Mouse (Mus musculus): ENCODE measurements at regions not wholly inside any gene's neighbourhood (a gene's known extent, or its start where the extent isn't known, plus 50 kb on each side); places are given as distances from the start of the nearest gene placed in this dataset.

- 77% methylated on average over 1 of the region's 1 CpGs for WGBS
- no peaks in the 10 kb centered on the region for H3K4me1 ChIP-seq (ENCODE audit: control insufficient read depth, insufficient read depth, low read length)
- no peak for ATAC-seq (ENCODE audit: insufficient read depth, low FRiP score)
- no peak overlapping the region for H3K9ac ChIP-seq (ENCODE audit: low read length)
- no peaks in the 10 kb centered on the region for H3K9me3 ChIP-seq (replicated peaks; ENCODE audit: control insufficient read depth, low read length)
- no peak overlapping the region for H3K27ac ChIP-seq (ENCODE audit: low read length)
- no peaks in the 10 kb centered on the region for H3K27me3 ChIP-seq (ENCODE audit: control insufficient read depth, insufficient read depth, low read length)
- H3K4me2 ChIP-seq (ENCODE audit: low read depth, low read length) = no peak overlapping the region
- H3K36me3 ChIP-seq (ENCODE audit: control insufficient read depth, insufficient read depth, low read length) = no peaks in the 10 kb centered on the region
- H3K4me3 ChIP-seq (replicated peaks; ENCODE audit: low read length) = no peak overlapping the region
These were observed 55.0 kb downstream of the Zfp648 start for GRCm38 (mm10) chr1:154255971-154256370.

DNA sequence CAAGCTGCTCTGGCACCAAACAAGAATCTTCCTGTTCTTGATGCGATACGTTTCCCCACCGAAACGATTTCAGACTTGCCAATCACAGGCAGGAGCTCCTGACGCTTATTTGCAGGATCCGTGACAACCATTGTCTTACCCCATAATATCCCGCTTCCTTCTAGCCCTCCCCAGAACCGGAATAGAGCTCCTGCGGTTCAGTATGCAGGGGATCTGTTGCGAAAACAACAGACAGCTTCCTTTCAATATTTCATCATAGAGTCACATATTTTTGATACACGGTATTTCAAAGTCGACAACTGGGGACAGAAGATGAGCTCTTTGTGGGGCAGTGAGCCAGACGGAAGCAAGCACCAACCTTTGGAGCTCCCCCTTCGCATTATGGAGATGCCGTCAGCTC lies 55.8 kb downstream of the Zfp648 start:
- Histone ChIP-seq H3K27ac (ENCODE audit: low read length) (no peak overlapping the region), H3K9me3 (replicated peaks; ENCODE audit: control insufficient read depth, low read length) (no peaks in the 10 kb centered on the region), H3K4me3 (replicated peaks; ENCODE audit: low read length) (no peak overlapping the region), H3K4me2 (ENCODE audit: low read depth, low read length) (no peak overlapping the region), H3K4me1 (ENCODE audit: control insufficient read depth, insufficient read depth, low read length) (no peaks in the 10 kb centered on the region), H3K9ac (ENCODE audit: low read length) (no peak overlapping the region), H3K36me3 (ENCODE audit: control insufficient read depth, insufficient read depth, low read length) (no peaks in the 10 kb centered on the region), H3K27me3 (ENCODE audit: control insufficient read depth, insufficient read depth, low read length) (no peaks in the 10 kb centered on the region)
- WGBS = 79% methylated on average over 15 of the region's 15 CpGs
- ATAC-seq (ENCODE audit: insufficient read depth, low FRiP score) = no peak

GRCm38 (mm10) chr1:154258511-154258910 lies 57.5 kb downstream of the Zfp648 start:
- Histone ChIP-seq H3K4me2 (ENCODE audit: low read depth, low read length) (no peak overlapping the region), H3K36me3 (ENCODE audit: control insufficient read depth, insufficient read depth, low read length) (no peaks in the 10 kb centered on the region), H3K4me3 (replicated peaks; ENCODE audit: low read length) (no peak overlapping the region), H3K27ac (ENCODE audit: low read length) (no peak overlapping the region), H3K27me3 (ENCODE audit: control insufficient read depth, insufficient read depth, low read length) (no peaks in the 10 kb centered on the region), H3K4me1 (ENCODE audit: control insufficient read depth, insufficient read depth, low read length) (no peaks in the 10 kb centered on the region), H3K9me3 (replicated peaks; ENCODE audit: control insufficient read depth, low read length) (no peaks in the 10 kb centered on the region), H3K9ac (ENCODE audit: low read length) (no peak overlapping the region)
- ATAC-seq (ENCODE audit: insufficient read depth, low FRiP score) = no peak; the same call in 1 of the 2 replicates
- 56% methylated on average over 3 of the region's 3 CpGs for WGBS

GRCm38 (mm10) chr1:154260393-154260792 lies 59.4 kb downstream of the Zfp648 start:
- WGBS = 80% methylated on average over 5 of the region's 5 CpGs
- H3K4me2 ChIP-seq (ENCODE audit: low read depth, low read length) = no peak overlapping the region
- no peak overlapping the region for H3K9ac ChIP-seq (ENCODE audit: low read length)
- no peak for ATAC-seq (ENCODE audit: insufficient read depth, low FRiP score)
- H3K4me1 ChIP-seq (ENCODE audit: control insufficient read depth, insufficient read depth, low read length) = no peaks in the 10 kb centered on the region
- H3K27ac ChIP-seq (ENCODE audit: low read length) = no peak overlapping the region
- H3K9me3 ChIP-seq (replicated peaks; ENCODE audit: control insufficient read depth, low read length) = no peaks in the 10 kb centered on the region
- H3K27me3 ChIP-seq (ENCODE audit: control insufficient read depth, insufficient read depth, low read length) = no peaks in the 10 kb centered on the region
- H3K36me3 ChIP-seq (ENCODE audit: control insufficient read depth, insufficient read depth, low read length) = no peaks in the 10 kb centered on the region
- no peak overlapping the region for H3K4me3 ChIP-seq (replicated peaks; ENCODE audit: low read length)

DNA sequence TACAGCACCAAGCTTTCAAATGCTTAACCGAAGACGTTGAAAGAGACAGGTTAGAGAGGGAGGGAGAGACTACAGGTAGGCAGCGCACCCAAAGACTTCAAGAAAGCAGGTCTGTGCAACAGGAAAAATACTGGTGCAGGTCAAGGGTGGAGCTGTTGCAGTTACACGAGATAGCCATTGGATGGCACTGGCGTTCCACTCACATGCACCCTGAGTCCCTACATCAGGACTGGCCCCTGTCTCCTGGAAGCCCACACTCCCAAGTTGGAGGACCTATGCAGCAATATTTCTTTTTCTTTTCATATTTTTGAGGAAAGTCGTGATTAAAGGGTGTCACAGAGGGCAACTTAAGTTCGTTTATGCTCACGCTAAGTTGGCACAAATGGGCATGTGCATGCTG lies 80.5 kb downstream of the Zfp648 start:
- no peaks in the 10 kb centered on the region for H3K9me3 ChIP-seq (replicated peaks; ENCODE audit: control insufficient read depth, low read length)
- no peaks in the 10 kb centered on the region for H3K4me1 ChIP-seq (ENCODE audit: control insufficient read depth, insufficient read depth, low read length)
- no peaks in the 10 kb centered on the region for H3K36me3 ChIP-seq (ENCODE audit: control insufficient read depth, insufficient read depth, low read length)
- H3K27me3 ChIP-seq (ENCODE audit: control insufficient read depth, insufficient read depth, low read length) = no peaks in the 10 kb centered on the region
- H3K4me2 ChIP-seq (ENCODE audit: low read depth, low read length) = no peak overlapping the region
- no peak overlapping the region for H3K4me3 ChIP-seq (replicated peaks; ENCODE audit: low read length)
- WGBS = 20% methylated on average over 8 of the region's 8 CpGs
- peak; percentile 74; the same call in 1 of the 2 replicates for ATAC-seq (ENCODE audit: insufficient read depth, low FRiP score)
- no peak overlapping the region for H3K9ac ChIP-seq (ENCODE audit: low read length)
- H3K27ac ChIP-seq (ENCODE audit: low read length) = no peak overlapping the region

- WGBS = 64% methylated on average over 4 of the region's 4 CpGs
- Histone ChIP-seq H3K9ac (ENCODE audit: low read length) (no peak overlapping the region), H3K27ac (ENCODE audit: low read length) (no peak overlapping the region), H3K4me3 (replicated peaks; ENCODE audit: low read length) (no peak overlapping the region), H3K4me1 (ENCODE audit: control insufficient read depth, insufficient read depth, low read length) (no peaks in the 10 kb centered on the region), H3K9me3 (replicated peaks; ENCODE audit: control insufficient read depth, low read length) (no peaks in the 10 kb centered on the region), H3K27me3 (ENCODE audit: control insufficient read depth, insufficient read depth, low read length) (no peaks in the 10 kb centered on the region), H3K36me3 (ENCODE audit: control insufficient read depth, insufficient read depth, low read length) (no peaks in the 10 kb centered on the region), H3K4me2 (ENCODE audit: low read depth, low read length) (no peak overlapping the region)
- no peak for ATAC-seq (ENCODE audit: insufficient read depth, low FRiP score)
These were observed 85.1 kb downstream of the Zfp648 start for GRCm38 (mm10) chr1:154286080-154286479.

- Histone ChIP-seq H3K4me2 (ENCODE audit: low read depth, low read length) (no peak overlapping the region), H3K36me3 (ENCODE audit: control insufficient read depth, insufficient read depth, low read length) (no peaks in the 10 kb centered on the region), H3K4me1 (ENCODE audit: control insufficient read depth, insufficient read depth, low read length) (no peaks in the 10 kb centered on the region), H3K9me3 (replicated peaks; ENCODE audit: control insufficient read depth, low read length) (no peaks in the 10 kb centered on the region), H3K27me3 (ENCODE audit: control insufficient read depth, insufficient read depth, low read length) (no peaks in the 10 kb centered on the region), H3K4me3 (replicated peaks; ENCODE audit: low read length) (no peak overlapping the region), H3K27ac (ENCODE audit: low read length) (no peak overlapping the region), H3K9ac (ENCODE audit: low read length) (no peak overlapping the region)
- ATAC-seq (ENCODE audit: insufficient read depth, low FRiP score) = no peak
- WGBS = 46% methylated on average over 4 of the region's 4 CpGs
These were observed 91.7 kb downstream of the Zfp648 start for GRCm38 (mm10) chr1:154292729-154293128.

DNA sequence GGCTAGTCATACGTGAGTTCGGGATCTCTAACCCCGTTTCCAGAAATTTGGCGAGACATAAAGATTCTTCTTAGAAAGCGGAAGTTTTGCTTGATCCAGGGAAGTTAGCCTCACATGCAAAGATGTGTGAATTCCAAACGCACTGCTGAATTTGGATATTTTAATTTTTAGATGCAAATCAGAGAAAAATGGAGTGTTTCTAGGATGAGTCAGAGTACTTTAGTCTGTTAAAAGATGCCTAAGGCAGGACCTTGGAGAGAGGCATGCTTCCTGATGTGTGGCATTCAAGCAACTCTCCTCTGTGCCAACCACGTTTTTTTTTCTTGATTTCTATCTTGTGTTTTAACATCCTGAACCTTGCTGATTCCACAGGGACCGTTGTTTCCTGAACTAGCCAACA lies 95.1 kb downstream of the Zfp648 start:
- no peak overlapping the region for H3K4me2 ChIP-seq (ENCODE audit: low read depth, low read length)
- ATAC-seq (ENCODE audit: insufficient read depth, low FRiP score) = no peak
- no peaks in the 10 kb centered on the region for H3K36me3 ChIP-seq (ENCODE audit: control insufficient read depth, insufficient read depth, low read length)
- no peak overlapping the region for H3K27ac ChIP-seq (ENCODE audit: low read length)
- H3K9me3 ChIP-seq (replicated peaks; ENCODE audit: control insufficient read depth, low read length) = no peaks in the 10 kb centered on the region
- H3K4me3 ChIP-seq (replicated peaks; ENCODE audit: low read length) = no peak overlapping the region
- H3K27me3 ChIP-seq (ENCODE audit: control insufficient read depth, insufficient read depth, low read length) = no peaks in the 10 kb centered on the region
- H3K4me1 ChIP-seq (ENCODE audit: control insufficient read depth, insufficient read depth, low read length) = no peaks in the 10 kb centered on the region
- no peak overlapping the region for H3K9ac ChIP-seq (ENCODE audit: low read length)
- 82% methylated on average over 8 of the region's 8 CpGs for WGBS

DNA sequence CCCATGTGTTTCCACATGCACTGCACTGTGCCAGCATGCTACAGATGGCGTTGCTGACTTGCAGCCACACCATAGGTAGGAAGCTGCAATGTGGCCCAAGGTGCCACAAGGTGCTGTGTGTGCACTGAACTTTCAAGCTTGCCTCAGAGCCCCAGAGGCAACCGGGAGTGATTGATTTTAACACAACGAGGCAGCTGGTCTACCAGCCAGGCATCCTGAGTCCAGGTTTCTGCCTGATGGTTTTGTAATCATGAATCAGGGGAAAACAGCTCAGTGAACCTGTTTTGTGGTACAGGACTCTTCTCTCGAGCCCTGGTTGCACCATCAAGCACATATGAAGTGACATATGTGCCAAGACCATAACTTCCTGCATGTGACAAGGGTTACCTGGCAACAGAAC lies 98.9 kb downstream of the Zfp648 start:
- 70% methylated on average over 4 of the region's 4 CpGs for WGBS
- H3K27me3 ChIP-seq (ENCODE audit: control insufficient read depth, insufficient read depth, low read length) = no peaks in the 10 kb centered on the region
- H3K4me2 ChIP-seq (ENCODE audit: low read depth, low read length) = no peak overlapping the region
- H3K36me3 ChIP-seq (ENCODE audit: control insufficient read depth, insufficient read depth, low read length) = no peaks in the 10 kb centered on the region
- H3K27ac ChIP-seq (ENCODE audit: low read length) = no peak overlapping the region
- no peak for ATAC-seq (ENCODE audit: insufficient read depth, low FRiP score)
- H3K4me1 ChIP-seq (ENCODE audit: control insufficient read depth, insufficient read depth, low read length) = no peaks in the 10 kb centered on the region
- no peak overlapping the region for H3K4me3 ChIP-seq (replicated peaks; ENCODE audit: low read length)
- no peak overlapping the region for H3K9ac ChIP-seq (ENCODE audit: low read length)
- H3K9me3 ChIP-seq (replicated peaks; ENCODE audit: control insufficient read depth, low read length) = no peaks in the 10 kb centered on the region

DNA sequence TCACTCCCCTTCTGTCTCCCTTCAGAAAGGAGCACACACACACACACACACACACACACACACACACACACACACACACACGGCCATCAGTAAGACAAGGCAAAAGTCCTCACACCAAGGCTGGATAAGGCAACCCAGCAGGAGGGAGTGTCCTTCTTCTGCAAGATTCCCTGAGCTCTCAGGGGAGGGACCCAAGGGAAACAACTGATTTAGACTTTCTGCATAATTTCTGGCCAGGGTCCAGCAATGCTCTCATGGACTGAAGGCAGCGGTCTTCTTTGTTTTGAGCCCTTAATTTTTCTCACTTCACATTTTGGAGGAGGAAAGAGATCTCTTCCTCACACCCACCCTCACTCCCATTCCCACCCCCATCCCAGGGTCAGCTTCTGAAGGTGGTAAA lies 108.7 kb downstream of the Zfp648 start:
- ATAC-seq (ENCODE audit: insufficient read depth, low FRiP score) = no peak
- H3K27me3 ChIP-seq (ENCODE audit: control insufficient read depth, insufficient read depth, low read length) = no peaks in the 10 kb centered on the region
- H3K4me3 ChIP-seq (replicated peaks; ENCODE audit: low read length) = no peak overlapping the region
- 33% methylated on average over 2 of the region's 2 CpGs for WGBS
- H3K4me1 ChIP-seq (ENCODE audit: control insufficient read depth, insufficient read depth, low read length) = no peaks in the 10 kb centered on the region
- no peak overlapping the region for H3K27ac ChIP-seq (ENCODE audit: low read length)
- H3K36me3 ChIP-seq (ENCODE audit: control insufficient read depth, insufficient read depth, low read length) = no peaks in the 10 kb centered on the region
- H3K4me2 ChIP-seq (ENCODE audit: low read depth, low read length) = no peak overlapping the region
- no peaks in the 10 kb centered on the region for H3K9me3 ChIP-seq (replicated peaks; ENCODE audit: control insufficient read depth, low read length)
- H3K9ac ChIP-seq (ENCODE audit: low read length) = no peak overlapping the region

Data from stomach, embryonic 16.5 days (tissue).